Mouse (Mus musculus): ENCODE measurements around the gene Sh3rf3.

The Sh3rf3 gene

GRCm38 (mm10) chr10:59166104-59166944, 353.2 kb downstream of the Sh3rf3 start:
- no peak for DNase-seq (ENCODE audit: low spot score)

- no peak for DNase-seq (ENCODE audit: low spot score)
Observed at GRCm38 (mm10) chr10:59171042-59171441, 357.9 kb downstream of the Sh3rf3 start.

- no peak for DNase-seq (ENCODE audit: low spot score)
Observed at GRCm38 (mm10) chr10:59172539-59172938, 359.4 kb downstream of the Sh3rf3 start.

- DNase-seq (ENCODE audit: low spot score), result no peak
Observed at GRCm38 (mm10) chr10:59179620-59180019, 366.5 kb downstream of the Sh3rf3 start.

- no peak for DNase-seq (ENCODE audit: low spot score)
Observed at GRCm38 (mm10) chr10:59182306-59182705, 369.1 kb downstream of the Sh3rf3 start.

All from spleen, adult 12 weeks (tissue).